Mouse (Mus musculus) MEL (cell line): ENCODE data around the gene Stx3.

Experiments
- BHLHE40 ChIP-seq: IDR thresholded peaks from 2 replicates; pipeline ENCODE4 v1.6.1; 2012; ENCODE audit warnings: low read depth, mild to moderate bottlenecking, inconsistent platforms, low read length, improper control_type of control experiment, borderline replicate concordance
- CHD2 ChIP-seq: IDR thresholded peaks from 2 replicates; pipeline ENCODE4 v1.6.1; 2011; ENCODE audit warnings: low read length, improper control_type of control experiment
- CTCF ChIP-seq, 3 experiments: IDR thresholded peaks in 2 of 3; conservative IDR thresholded peaks in 1 of 3; 2 replicates each; pipeline ENCODE4 v1.5.1; 2011 to 2012; ENCODE audit warnings: low read length in 3 of 3, low read depth in 2 of 3, mild to moderate bottlenecking in 2 of 3, improper control_type of control experiment in 1 of 3, inconsistent platforms in 1 of 3, mixed read lengths in 1 of 3, moderate library complexity in 1 of 3; ENCODE audit not compliant: control insufficient read depth in 1 of 3, insufficient read depth in 1 of 3, poor library complexity in 1 of 3, severe bottlenecking in 1 of 3
- E2F4 ChIP-seq: IDR thresholded peaks from 2 replicates; pipeline ENCODE4 v1.6.1; 2011; ENCODE audit warnings: low read depth, low read length, improper control_type of control experiment, borderline replicate concordance
- EP300 ChIP-seq, 2 experiments: IDR thresholded peaks; 2 replicates each; pipeline ENCODE4 v1.6.1; 2011; ENCODE audit warnings: improper control_type of control experiment in 2 of 2, low read length in 2 of 2, low read depth in 1 of 2, mild to moderate bottlenecking in 1 of 2
- GATA1 ChIP-seq: IDR thresholded peaks from 2 replicates; pipeline ENCODE4 v1.6.1; 2011; ENCODE audit warnings: low read depth, low read length, improper control_type of control experiment
- NELFE ChIP-seq: IDR thresholded peaks from 2 replicates; pipeline ENCODE4 v1.6.1; 2011; ENCODE audit warnings: low read depth, low read length, improper control_type of control experiment
- POLR2A ChIP-seq, 2 experiments: IDR thresholded peaks; 2 replicates each; pipeline ENCODE4 v1.6.1; 2011 to 2012; ENCODE audit warnings: low read length in 2 of 2, mild to moderate bottlenecking in 2 of 2, control low read depth in 1 of 2, improper control_type of control experiment in 1 of 2, low read depth in 1 of 2, moderate library complexity in 1 of 2; ENCODE audit not compliant: control insufficient read depth in 1 of 2, insufficient read depth in 1 of 2, poor library complexity in 1 of 2
- USF2 ChIP-seq, 2 experiments: IDR thresholded peaks; 2 replicates each; pipeline ENCODE4 v1.6.1; 2011 to 2012; ENCODE audit warnings: improper control_type of control experiment in 2 of 2, low read length in 2 of 2, borderline replicate concordance in 1 of 2, inconsistent platforms in 1 of 2, low read depth in 1 of 2, mild to moderate bottlenecking in 1 of 2; ENCODE audit not compliant: insufficient read depth in 1 of 2
- ZMIZ1 ChIP-seq: IDR thresholded peaks from 2 replicates; pipeline ENCODE4 v1.6.1; 2012; ENCODE audit warnings: low read depth, mild to moderate bottlenecking, inconsistent platforms, low read length, improper control_type of control experiment, moderate library complexity

- TF ChIP-seq POLR2A (IDR thresholded peaks at IDR 0.05; ENCODE audit: control insufficient read depth in 1 of 2, insufficient read depth in 1 of 2, low read depth in 1 of 2, low read length in 2 of 2, poor library complexity in 1 of 2) (no peak), CHD2 (no peak), GATA1 (no peak), NELFE (no peak), CTCF (IDR thresholded peaks at IDR 0.05 in 2 of 3, conservative IDR thresholded peaks at IDR 0.05 in 1 of 3; ENCODE audit: control insufficient read depth in 1 of 3, insufficient read depth in 1 of 3, low read depth in 2 of 3, low read length in 3 of 3, poor library complexity in 1 of 3, severe bottlenecking in 1 of 3) (peak in 2 of 3 experiments; percentile 35 to 46; a peak in 5 of 6 replicates), EP300 (IDR thresholded peaks at IDR 0.05; ENCODE audit: low read depth in 1 of 2, low read length in 2 of 2) (no peak), BHLHE40 (no peak), E2F4 (no peak), ZMIZ1 (no peak), USF2 (IDR thresholded peaks at IDR 0.05; ENCODE audit: borderline replicate concordance in 1 of 2, insufficient read depth in 1 of 2, low read depth in 1 of 2, low read length in 2 of 2) (no peak)
Measured at GRCm38 (mm10) chr19:11819800-11820199, 597 bp upstream of the Stx3 start.
